Mouse (Mus musculus) adrenal gland, adult 18-20 months (tissue): ENCODE results near the gene Clock. TPM values are rescaled to one million over a fixed set of nuclear protein-coding genes. Genes with fewer than 3 reads are reported as not detected.

Source experiments
- DNase-seq, 2 experiments: peaks; one replicate each; pipeline ENCODE4 v3.0.0; 2021 to 2022; ENCODE audit warnings: low spot score in 2 of 2
- long read RNA-seq, 2 experiments: library from polyadenylated mRNA; stranded (forward); transcript quantifications; one replicate each; pipeline ENCODE4 v2.0.0; 2021
- total RNA-seq, 2 experiments: library from RNA; stranded (reverse); gene quantifications; 1 replicate in 1 of 2; 2 replicates in 1 of 2; pipeline ENCODE4 v1.2.3; 2021

The Clock gene
- total RNA-seq, result 10 to 100 TPM; 48.8 to 54.2 TPM
- long read RNA-seq, experiment 1, partial matches to known transcripts, result 3 of 7 reads
- long read RNA-seq, experiment 1, other reads (novel, unspliced or antisense), result 4 of 7 reads
- long read RNA-seq, experiment 2, partial matches to known transcripts, result 2 of 17 reads
- long read RNA-seq, experiment 2, other reads (novel, unspliced or antisense), result 14 of 17 reads

- DNase-seq, result peak; percentile 91
These were observed at the start of gene Clock for GRCm38 (mm10) chr5:76304452-76305341. TSS of gene Clock (minus strand) at chr5:76304792.

DNA sequence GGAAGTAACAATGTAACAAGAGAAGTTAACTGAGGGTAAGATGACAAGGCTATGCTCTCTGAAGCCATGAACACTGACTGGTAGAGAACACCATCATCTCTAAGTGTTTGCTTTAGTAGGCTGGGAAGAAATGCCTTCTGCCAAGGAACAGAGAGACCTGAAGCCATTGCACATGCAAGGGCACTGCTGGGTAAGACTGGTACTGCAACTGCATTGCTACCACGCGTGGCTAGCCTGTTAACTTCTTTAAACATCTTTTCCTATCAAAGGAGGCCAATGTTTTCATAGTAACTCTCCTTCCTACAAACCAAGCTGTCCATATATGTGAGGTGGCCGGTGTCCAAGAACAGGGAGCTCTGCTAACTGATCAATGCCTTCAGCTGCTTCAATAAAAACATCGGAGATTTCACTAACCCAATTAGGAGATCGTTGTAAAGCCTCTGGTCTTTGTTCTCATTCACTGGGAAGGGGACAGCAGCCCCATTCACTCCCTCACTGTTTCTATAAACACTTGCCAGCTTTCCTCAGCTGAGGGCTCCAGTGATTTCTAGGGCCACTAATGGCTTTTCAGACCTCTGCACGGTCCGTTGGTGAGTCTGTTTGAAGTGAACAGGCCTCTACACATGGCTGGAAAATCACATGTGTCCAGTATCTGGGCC lies 47.5 kb upstream of the Clock start:
- DNase-seq, result no peak

- no peak for DNase-seq
These were observed 46.9 kb upstream of the Clock start for GRCm38 (mm10) chr5:76351537-76351936.

DNA sequence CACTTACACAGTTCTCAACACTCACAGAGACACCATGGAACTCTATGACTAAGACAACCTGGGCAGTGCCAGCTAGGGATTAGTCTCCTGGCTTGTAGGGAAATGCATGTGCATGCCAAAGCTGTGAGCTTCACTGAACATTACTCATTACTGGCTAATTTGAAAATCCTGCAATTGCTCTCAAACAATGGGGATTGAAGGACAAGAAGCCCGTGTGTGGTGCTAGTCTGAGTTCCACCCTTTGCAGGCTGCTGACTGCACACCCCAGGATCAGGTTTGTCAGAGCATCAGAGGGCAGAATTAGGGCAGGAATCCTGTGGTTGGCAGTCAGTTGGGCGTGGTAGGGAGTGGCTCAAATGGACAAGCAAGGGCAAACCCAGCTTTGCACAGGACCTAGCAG lies 41.5 kb upstream of the Clock start:
- no peak for DNase-seq

DNA sequence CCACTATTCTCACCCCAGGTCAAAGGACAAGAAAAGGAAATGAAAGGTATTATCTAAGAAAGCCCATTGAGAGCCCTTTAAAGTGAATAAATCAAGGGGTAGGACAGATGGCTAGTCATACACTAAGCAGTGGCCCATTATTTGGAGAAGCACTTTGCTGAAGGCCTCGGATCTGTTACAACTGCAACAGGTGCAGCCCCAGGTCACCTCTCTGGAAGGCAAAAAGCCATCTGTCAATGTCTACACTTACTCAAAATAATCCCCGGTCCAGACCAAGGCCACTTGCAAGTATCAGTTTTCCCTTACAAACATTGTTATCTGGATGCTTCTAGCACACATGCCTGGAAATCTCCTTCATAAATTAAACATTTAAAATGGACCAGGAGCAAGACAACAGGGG lies 36.3 kb upstream of the Clock start:
- DNase-seq, result no peak

DNA sequence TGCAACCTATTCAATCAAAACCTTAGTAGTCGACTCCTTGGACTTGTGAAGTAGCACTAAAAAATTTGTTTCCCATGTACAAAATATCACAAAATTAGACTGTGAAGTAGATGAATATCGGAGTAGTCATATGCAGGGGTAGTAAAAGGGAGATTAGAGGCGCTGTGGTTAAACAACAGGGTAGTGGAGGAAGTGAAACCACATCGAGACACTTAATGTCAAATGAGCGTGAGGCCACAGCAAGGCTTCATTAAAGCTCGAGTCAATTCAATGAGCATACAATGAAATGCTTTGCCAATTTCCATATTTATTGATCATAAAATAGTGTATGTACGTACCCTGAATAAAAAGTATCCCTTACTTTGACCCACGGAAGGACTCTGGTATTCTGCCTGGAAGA lies 32.5 kb upstream of the Clock start:
- no peak for DNase-seq

- DNase-seq, result no peak
These were observed 29.2 kb upstream of the Clock start for GRCm38 (mm10) chr5:76333833-76334232.

- DNase-seq, result no peak
These were observed 26.4 kb upstream of the Clock start, which contains the start of gene Pdcl2 for GRCm38 (mm10) chr5:76330953-76331352. TSS of gene Pdcl2 (minus strand) at chr5:76331156.

DNA sequence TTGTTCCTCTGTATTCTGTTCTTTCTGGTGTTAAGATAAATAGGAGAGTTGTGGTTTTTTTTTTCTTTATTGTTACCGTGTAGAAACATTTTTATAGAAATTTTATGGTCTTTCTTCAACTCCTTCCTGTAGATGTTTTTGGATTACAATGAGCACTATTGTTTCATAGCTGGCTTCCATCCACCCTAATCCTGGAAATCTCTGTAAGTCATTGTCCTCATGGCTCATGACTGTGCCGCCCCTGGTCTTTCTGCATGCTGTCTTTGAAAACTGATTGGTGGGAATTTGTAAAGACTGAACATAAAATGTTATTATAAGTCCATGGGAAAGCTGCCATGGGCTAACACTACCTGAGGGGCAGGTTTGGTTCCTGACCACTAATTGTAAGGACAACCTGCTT lies 22.7 kb upstream of the Clock start:
- no peak for DNase-seq

DNA sequence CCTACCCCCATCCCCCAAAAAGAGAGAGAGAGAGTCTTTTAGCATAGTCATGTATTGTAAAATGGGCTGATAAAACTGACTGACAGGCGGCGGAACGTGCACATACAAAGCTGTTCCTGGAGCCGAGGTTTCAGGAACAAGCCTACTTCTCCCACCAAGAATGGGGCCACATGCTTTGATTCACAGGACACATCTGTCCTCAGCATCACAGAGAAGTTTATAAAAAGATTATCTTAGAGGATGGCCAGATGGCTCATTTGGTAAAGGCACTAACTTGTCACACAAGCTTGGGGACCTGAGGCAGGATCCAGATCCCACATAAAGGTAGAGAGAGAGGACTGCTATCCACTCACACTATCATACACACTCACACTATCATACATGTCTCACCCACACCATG lies 20.5 kb upstream of the Clock start:
- no peak for DNase-seq

DNA sequence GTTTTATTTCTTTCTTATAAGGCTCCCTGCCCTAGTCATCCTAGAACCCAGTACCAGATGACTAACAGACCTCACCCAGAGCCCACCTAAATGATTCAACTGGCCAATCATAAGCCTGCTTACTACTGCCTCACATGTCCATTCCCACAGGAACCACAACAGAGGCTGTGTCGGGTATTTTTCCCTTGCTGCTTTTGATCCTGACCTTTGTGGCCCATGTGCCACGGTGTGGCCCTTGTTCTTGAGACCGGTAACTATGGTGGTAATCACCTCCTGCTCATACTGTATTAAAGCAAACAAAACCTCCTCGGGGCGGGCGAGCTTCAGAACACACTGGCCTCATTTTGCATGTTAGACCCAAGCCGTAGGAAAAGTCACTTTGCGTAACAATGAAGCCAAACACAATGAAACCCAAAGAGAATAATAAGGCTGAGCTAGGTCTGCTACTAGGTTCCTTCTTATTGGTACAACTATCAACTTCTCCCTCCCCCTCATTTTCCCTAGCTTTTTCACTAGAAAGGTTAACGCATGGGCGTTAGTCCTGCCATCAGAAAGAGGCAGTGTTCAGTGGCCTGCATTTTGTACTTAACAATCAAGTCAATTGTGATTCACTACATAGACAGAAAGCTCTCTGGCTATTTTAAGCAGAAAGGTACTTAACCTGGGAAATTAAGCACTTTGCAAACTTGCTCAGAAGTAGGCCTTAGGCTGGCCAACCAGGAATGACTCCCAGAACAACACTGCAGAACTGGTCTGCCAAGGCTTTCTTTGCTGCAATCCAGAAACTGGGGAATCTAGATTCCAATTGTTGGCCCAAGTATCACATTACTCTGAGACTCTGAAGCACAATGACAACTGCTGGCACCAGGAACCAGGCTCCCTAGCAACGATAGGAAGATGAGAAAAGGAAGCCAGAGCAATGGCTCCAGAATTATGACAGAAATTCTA lies 16.9 kb upstream of the Clock start:
- DNase-seq, result no peak

DNA sequence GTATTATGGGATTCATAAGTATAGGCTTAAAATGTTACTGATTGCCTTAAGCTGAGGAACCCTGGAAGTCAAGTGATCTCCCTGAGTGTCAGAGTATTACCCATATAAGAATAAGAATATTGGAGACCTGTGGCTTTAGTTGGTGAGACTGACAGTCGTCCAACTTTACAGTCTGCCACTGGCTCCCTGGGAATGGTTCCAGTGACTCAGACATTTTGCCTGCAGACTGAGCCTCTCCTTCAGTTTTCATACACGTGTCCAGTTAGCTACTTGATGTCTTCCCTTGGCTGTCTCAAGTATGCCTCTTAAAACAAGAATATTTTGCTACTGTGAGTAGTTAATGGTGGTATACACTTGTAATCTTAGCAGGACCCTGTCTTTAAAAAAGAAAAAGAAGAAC lies 3.6 kb upstream of the Clock start:
- DNase-seq, result no peak

DNA sequence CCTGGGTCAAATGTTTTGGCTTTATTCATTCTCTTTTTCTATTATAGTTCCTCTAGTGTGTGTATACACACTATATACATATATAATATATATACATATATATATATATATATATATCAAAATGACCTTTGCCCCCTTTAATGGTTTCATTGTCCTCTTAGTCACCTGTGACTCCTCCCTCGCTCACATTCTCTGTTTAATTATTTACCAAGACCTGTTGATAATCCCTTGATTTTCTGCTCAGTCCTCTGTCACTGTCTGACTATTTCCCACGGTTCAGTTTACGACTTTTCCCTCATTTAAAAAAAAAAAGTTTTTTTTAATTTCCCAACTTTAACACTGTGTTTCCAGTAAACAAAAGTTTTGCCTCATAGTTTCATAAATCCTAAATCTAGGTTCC lies 1.7 kb upstream of the Clock start:
- DNase-seq, result no peak

DNA sequence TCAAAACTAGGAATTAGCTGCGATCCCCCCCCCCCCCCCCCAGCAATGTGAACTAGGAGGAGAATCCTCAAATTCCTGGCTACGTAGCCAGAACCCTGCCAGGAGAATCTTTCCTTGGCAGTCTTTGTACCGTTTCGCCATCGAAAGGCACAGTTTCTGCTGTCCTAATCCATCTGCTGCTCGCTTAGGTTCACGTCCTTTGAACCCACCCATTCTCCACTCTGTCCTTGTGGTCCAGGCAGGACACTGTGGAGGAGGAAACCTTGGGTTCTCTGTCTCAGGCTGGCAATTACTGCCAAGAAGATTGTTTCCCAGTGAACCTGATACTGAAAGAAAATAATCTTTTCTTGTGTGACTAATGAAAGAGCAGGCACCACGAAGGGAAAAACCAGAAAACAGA lies 1.0 kb upstream of the Clock start:
- no peak for DNase-seq

- DNase-seq, result peak; percentile 82 to 87
These were observed 694 bp downstream of the Clock start for GRCm38 (mm10) chr5:76303745-76304451.

DNA sequence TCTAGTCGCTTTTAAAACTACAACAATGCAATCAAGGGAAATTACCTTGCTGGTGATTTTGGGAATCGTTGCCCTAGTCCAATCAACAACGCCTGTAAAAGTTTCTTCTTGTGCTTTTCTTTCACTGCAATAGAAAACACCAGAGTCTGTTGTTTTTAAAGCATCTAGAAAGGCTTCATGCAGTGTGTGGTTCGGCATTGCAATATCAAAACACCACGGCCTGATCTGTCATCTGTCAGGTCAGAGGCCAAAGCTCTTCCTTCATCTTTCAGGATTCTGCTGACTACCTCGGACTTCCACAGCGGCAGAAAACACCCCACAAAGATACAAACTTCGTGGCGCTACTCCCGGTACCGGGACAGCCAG lies 1.2 kb downstream of the Clock start:
- no peak for DNase-seq

DNA sequence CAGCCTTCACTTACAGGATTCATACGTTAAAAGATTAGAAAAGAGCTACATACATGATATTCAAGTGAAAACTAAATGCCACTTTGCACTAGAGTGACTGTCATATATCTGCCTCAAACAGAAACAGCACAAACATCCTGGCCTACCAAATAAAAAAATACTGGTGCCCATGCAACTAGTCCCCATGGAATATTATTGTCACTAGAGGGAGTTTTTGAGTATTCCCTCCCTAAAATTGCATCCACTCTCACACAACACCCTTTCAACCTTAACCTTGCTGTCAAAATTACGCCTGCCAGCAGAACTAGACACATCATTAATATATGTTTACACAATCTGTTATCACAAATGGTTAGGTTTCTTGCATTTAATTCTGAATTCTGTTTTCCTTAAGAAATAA lies 2.6 kb downstream of the Clock start:
- DNase-seq, result no peak

DNA sequence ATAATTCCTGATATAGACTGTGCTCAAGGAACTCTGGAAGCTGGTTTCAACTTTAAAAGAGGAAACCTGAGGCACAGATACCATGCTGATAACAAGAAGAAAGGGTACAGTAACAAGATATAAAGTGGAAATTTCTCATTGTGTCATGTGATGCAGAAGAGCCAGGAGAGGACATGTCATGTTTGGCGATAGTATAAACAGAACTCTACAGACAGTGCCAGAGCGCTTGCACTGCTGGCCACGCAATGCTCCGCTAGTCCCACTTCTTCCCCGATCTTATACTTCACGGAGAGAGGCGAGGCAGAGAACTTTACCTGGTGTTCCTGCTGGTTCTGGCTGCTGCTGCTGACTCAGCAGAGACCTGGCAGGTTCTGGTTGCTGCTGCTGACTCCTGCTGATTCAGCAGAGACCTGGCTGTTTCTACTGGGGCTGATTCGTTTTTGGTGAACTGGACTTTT lies 15.3 kb downstream of the Clock start:
- DNase-seq, result no peak

DNA sequence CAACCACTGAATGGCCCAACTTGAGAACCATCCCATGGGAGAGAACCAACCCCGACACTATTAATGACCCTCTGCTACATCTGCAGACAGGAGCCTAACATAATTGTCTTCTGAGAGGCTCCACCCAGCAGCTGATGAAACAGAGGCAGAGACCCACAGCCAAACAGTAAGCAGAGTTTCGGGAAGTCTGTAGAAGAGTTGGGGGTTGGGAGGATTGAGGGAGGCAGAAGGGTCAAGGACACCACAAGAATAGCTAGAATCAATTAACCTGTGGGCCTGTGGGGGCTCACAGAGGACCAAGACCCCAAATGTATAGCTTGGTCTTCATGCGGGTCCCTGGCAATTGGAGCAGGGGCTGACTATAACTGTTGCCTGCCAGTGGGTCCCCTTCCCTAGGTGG lies 16.3 kb downstream of the Clock start:
- no peak for DNase-seq

GRCm38 (mm10) chr5:76287062-76287461 lies 17.5 kb downstream of the Clock start:
- DNase-seq, result no peak
